Mouse (Mus musculus) urinary bladder, postnatal 4 days (tissue): ENCODE results near the gene Ankdd1a.

Experiments
- DNase-seq, 2 experiments: peaks; one replicate each; pipeline ENCODE4 v3.0.0; 2021 to 2022; ENCODE audit warnings: low spot score in 2 of 2

Ankdd1a gene

DNA sequence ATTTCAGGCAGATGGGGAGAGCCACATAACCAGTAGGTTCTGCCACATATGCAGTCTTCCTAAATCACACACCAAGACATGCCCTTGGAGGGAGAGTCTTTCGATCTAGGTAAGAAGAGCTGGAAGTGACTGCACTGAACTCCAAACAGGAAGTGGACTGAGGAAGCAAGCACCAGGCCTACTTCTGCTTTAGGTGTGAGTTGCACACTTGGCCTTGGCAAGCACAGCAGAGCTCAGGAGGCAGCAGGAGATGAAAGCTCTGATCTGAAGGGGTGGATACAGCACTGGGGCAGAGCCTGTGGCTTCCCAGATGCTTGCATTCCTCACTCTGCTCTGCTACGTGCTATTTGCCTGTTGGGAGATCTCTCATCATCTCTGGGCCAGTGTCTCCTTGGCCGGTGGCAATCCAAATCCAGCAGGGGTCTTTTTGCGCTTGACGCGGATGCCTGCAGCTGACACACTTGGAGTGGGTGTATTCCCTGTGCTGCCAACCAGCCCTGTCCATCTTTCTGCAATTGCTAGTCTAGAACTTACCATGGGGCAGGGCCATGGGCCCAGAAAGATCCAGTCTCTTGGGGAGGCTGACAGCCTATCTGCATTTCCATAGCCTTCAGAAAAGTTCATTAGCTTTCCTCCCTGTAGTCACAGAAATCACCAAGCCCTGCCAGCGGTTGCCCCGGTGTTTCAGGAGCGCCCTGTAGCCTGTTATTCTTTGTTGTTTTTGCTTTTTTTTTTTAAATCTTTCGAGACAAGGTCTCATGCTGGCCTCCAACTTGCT is 25.8 kb upstream of the Ankdd1a start:
- DNase-seq, result no peak

DNA sequence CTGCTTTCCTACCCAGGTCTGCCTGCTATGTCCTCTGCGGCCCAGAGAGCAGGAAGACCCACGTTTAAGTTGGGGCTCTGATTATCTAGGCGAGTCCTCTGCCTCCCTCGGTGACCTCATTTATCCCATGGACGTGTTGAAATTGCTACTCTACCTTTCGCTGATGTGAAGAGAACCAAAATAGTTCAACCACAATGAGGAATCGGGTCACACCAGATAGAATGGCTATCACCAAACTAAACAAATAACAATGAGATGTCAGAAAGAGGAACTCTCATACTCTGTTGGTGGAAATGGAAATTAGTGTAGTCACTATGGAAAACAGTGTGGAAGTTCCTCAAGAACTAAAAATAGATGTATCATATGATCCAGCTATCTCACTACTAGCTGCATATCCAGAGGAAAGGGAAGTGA is 22.1 kb upstream of the Ankdd1a start:
- no peak for DNase-seq

DNA sequence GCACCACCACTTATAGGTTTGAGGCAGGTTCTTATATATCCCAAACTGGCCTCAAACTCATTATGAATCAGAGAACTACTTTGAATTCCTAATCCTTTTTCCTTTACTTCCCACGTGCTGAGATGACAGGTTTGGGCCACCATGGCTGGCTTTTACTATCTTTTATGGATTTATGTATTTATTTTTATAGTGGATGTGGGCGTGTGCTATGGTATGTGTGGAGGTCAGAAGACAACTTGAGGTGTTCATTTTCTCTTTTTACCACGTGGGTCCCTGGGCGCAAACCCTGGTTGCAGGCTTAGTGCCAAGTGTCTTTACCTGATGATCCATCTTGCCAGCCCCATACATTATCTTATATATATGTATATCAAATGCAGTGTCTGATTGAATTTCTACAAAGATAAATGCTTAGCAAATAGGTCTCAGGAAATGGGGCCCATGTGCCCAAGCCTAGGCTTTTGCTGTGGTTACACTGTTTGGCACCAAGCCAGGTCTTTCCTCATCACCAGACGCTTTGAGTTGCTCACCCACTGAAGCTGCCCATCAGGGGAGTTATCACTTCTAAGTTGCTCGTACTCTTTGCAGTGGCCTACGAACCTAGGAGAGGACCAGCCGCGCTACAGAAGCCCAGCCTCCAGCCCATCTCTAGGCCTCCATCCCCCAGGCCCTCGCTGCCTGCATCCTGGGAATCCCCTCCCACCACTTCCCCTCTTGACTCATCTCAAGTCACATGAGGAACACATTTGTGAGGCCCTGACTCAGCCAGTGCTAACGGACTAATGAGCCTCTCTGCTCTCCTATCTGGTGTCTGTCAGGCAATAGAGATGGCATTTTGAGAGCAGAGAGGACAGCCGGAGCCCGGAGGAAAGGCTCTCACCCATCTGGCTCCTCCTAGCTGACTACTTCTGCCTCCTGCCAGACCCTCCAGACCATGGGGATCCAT is 21.4 kb upstream of the Ankdd1a start:
- DNase-seq, result no peak

DNA sequence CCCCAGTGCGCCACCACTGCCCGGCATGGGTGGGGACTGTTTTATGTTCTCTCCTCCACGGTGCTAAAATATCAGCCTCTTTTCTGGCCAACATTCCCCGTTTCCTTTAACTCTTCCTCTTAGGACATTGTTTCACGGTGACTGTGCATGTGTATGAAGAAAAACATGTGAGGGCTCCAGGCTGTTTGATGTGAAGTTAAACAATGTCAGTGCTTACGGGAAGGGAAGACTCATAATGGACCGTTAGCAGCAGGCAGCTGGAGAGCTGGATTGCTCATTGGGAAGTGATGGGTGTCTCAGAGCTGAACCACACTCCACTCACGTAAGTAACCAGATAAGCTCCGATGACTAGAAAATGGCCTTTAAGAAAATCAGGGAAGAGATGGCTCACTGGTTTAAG is 19.7 kb upstream of the Ankdd1a start:
- no peak for DNase-seq

DNA sequence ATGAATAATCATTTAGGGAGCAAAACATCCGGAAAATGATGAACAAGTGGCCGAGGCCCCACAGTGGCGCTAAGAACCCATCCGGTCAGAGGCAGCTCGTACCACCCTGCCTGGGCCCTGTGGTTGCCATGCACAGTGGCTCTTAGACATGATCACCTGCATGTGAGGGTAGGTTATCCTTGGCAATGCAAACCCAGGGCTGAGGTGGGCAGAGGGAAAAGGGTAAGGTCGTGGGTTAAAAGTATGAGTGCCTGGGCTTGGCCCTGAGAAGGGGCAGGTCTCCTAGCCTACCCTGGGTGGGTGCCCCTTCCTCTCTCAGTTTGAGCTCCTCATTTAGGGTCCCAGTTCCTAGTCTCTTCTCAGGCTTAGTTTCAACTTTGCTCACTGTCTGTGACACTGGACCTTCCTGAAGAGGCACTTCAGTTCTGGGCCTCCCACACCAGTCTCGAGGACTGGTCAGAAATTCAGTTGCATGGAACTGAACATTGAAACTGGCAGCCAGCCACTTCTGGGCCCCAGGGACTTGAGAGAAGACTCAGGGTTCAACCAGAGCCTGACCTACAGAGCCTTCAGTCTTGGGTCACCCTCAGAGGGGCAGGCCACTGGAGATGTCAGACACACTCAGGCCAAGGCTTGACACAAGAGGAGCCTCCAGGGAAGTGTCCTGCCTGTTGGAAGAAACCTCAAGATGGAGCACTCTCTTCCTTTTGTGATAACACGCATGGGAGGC is 18.1 kb upstream of the Ankdd1a start:
- no peak for DNase-seq

DNA sequence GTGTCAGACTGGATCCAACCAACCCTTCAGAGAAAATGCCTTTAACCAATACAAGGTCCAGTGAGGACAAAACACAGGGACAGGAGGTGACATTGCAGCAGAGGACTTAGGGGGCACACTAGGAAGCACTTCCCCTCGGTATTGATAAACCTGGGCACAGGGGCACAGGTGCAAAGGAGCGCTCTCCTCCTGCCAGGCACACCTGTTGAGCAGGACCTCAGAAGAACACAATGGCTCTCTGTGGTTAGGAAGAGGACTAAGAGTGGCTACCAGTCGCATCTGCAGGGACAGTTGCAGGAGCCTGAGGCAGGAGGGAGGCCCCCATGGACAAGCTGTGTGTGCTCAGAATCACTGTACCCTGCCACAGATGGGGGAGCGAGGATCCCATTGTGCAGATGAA is 16.5 kb upstream of the Ankdd1a start:
- DNase-seq, result no peak

DNA sequence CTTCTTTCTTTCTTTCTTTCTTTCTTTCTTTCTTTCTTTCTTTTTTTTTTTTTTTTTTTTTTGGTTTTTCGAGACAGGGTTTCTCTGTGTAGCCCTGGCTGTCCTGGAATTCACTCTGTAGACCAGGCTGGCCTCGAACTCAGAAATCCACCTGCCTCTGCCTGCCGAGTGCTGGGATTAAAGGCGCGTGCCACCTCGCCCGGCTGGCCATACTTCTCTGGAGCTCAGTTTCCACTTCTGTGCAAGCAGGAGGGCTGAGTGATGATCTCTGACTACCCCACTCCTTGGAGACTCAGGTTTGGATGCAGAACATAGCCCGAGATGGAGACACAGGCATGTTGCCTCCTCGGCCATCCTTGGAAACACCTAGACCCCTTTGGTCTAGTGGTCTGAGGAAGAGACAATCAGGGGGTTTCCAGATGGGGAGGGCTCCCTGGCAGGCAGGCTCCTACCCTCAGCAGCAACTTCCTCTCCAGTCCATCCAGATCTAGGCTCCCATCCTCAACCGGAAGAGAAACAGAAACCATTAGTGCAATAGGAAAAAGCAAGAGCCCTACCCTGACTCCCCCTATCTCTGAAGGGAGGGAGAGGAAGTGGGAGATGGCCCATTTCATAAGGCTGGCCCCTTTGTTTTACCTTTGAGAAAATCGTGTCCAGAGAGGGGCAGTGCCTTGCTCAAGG is 15.9 kb upstream of the Ankdd1a start:
- no peak for DNase-seq

DNA sequence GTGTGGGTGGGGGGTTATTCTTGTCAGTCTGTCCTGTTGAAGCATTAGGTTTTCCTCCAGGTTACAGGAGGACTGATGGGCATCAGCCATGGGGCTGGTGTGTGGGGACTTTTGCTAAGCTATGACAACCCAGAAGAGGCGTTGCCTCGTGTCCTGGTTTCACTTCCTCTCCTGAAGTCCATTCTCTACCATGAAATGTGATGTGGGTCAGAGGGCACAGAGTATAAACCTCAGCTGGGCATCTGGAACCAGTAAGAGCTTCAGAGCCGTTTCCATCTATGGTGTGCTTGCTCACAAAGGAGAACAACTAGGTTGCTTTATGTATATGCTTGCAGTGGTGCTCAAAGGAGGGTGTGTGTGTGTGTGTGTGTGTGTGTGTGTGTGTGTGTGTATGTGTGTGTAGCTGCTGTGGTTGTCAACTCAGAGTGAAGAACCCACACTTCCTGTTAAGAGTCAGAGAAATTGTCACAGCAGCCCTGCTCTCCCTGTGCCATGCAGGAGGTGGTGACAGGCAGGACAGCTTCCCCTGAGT is 15.3 kb upstream of the Ankdd1a start:
- DNase-seq, result no peak

DNA sequence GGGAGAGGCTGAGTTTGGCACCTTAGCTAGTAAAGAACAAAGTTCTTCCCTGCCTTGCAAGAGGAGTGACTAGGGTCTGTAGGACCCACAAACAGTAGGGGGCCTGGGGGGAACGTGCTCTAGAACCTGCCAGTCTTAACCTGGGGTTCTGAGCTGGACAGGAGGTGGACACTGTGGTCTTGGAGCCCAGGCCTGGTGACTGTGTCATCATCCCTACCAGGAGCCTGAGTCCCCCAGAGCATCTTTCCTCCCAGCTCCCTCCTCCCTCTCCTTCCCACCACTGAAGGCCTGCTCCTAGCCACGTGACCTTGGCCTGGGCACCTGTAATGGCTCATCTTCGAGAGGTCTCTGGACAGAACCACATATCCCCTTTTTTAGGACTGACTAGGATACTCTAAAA is 14.1 kb upstream of the Ankdd1a start:
- no peak for DNase-seq

DNA sequence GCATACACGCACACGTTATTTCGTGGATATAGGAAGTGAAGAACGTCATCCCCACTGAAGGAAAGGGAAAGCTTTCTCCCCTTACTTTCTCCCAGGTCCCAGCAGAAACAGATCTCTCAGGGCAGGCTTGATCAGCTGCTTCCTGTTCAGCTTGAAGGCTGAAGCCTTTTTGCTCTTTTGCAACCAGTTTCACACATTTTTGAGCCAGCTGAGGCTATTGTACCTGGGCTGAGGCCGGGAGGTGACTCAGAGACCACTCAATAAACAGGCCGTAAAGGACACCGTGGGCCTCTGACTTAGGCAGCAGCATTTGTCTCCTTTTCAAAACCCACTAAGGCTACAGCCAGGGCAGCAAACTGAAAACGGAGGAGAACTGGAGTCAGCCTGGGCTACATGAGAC is 13.0 kb upstream of the Ankdd1a start:
- no peak for DNase-seq

DNA sequence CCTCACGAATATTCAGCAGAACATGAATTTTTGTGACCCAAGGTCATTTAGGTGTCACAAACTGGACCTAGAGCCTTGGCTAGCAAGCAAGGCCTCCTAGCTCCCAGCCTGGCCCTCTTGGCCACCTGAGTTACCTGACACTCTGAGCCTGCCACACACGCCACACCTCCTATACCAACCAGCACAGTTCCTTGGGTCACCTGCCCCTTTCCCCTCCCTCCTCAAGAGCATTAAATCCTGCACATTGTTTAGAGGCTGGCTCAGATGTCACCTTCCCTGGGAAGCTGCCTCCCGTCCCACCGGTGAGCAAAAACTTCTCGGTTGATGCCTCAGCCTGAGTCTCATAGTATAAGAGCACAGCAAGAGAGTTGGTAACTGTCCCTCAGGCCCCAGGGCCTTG is 11.3 kb upstream of the Ankdd1a start:
- no peak for DNase-seq

DNA sequence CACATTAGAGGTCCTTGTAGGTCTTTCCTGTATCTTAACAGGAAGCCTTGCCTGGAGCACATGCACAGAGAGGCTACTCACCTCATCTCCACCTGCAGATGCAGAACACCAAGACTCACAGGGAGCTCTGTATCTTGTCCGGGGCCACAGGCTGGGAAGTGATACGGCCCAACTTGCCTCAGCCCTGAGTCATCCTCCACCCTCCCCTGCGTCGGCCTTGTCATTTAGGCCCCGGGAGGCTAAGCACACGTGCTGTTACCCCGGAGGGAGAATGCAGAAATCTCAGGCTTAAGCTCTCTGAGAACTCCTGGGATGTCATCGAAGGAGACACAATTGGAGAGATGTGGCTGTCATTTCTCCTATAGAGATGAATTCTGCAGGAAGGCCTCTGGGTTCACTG is 9.7 kb upstream of the Ankdd1a start:
- DNase-seq, result no peak

DNA sequence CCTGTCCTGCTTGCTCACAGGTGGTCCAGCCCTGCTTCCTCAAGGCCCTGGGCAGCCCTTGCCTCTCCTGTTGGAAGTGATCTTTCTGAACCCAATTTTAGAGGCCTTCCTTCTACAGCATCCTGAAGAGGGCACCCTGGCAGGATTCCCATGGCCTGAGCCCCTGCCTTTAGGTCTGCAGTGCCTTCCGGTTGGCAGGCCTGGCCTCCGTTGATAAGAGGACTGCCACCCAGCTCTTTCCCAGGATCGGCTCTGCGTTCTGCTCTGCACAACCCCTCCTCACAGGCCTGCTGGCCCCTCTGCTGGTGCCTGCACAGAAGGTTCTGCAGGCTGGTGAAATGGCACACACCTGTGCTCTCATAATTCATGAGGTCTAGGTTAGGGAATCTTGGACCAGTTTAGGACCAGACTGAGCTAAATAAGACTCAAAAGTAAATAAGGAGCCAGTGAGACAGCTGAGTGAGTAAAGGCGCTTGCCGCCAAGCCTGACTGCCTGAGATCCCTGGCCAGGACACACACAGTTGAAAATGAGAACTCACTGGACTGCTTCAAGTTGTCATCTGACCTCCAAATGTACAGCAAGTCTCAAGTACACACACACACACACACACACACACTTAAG is 8.5 kb upstream of the Ankdd1a start:
- no peak for DNase-seq

DNA sequence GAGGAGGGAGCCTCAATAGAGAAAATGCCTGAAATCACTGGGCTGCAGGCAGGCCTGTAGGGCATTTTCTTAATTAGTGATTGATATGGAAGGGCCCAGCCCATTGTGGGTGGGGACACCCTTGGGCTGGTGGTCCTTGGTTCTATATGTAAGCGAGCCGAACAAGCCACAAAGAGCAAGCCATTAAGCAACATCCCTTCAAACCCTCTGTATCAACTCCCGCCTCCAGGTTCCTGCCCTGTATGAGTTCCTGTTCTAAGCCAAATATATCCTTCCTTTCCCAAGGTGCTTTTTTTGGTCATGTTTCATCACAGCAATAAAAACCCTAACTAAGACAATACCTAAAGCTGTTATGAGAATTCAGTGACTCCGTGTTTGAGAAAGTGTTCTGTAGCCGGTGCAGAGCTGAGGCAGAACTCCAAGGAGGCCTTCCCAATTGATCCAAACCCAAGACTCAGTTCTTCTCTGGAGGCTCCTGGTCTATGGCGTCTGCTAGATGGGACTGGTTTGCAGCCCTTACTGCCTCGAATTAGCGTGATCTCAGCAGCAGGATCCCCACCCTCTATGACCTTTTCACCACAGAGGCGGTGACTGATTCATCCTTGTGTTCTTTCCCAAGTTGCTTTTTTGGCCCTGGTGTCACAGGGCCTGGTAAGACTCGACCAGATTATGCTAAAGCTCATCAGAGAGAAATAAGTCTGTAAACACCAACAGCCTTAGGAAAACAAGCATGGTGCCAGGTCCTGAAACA is 5.6 kb upstream of the Ankdd1a start:
- no peak for DNase-seq

DNA sequence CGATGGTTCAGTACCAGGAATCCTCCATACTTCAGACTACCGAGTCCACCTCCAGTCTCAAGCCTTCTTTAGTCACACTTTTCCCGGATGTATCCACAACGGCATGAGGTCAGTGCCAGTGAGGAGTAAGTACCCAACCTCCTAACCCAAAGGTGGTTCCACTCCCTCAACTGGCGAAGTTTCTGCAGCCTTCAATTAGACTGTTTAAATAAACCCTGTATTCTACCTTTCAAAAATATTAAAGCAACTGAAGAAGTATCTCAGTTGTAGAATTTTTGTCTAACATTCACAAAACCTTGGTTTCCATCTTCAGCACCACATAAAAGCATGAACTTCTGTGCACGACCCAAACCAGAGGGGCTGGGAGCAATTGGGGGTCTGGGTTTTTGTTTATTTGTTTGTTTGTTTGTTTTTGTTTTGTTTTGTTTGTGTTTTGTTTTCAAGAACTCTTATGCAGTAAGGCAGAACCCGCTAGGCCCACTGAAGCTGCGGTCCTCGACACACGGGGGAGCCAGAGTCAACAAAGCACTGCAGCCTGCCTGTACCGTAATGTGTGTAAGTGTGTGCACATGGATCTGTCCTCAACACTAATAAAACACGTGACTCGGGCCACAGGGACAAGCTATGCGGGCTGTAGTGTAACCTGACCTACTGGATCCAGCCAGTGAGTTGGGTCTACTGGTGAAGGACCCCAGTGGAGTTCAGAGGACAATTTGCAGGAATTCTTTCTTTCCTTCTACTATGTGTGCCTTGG is 3.8 kb upstream of the Ankdd1a start:
- DNase-seq, result peak; percentile 75 to 84

DNA sequence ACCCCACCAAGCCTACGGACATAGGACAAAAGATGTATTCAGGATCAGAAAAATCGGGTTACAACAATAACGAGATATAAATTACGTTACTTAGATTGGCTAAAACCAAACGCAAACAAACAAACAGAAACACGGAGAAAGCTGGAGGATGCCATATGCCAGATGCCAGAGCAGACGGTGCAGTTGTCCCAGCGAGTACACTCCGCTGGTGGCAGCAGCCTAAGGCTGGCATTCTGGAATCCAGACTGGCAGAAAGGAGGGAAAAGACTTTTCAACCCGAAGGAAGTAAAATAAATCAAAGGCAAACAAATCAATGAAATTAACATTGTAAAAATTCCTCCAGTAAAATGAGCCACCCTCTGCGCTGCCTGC is 498 bp upstream of the Ankdd1a start:
- DNase-seq, result no peak

DNA sequence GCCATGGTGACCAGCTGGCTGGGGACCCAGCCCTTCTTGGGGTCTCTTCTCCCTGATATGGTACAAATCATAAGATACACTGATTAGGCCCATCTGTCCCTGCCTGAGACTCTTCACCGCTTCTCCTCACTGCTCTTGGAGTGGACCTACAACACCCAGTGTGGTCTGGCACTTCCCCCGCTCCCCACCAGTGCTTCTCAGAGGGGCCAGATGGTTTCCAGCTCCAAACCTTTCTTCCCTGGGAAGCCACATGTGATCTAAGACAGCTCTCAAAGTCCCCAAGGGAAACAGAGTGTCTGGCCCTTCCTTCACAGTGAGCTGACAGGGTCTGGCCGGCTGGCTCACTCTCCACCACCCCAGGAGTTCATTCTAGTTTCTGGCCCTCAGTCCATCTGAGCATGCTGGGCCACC is 5.1 kb downstream of the Ankdd1a start:
- no peak for DNase-seq

DNA sequence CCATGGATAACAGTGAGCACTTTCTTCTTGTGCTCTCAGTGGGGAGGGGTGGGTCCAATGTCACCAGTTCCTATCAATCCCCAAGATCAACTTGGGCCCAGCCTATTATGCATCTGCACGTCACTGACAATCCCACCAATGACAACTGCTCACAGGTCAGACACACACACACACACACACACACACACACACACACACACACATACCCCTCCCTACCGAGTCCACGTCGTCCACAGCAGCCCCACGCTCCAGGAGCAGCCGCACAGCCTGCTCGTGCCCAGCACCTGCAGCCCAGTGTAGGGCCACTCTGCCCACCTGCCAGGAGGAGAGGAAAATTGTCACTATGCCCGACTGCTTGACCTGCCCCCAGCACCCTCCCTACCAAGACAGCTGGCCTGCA is 5.6 kb downstream of the Ankdd1a start:
- no peak for DNase-seq

DNA sequence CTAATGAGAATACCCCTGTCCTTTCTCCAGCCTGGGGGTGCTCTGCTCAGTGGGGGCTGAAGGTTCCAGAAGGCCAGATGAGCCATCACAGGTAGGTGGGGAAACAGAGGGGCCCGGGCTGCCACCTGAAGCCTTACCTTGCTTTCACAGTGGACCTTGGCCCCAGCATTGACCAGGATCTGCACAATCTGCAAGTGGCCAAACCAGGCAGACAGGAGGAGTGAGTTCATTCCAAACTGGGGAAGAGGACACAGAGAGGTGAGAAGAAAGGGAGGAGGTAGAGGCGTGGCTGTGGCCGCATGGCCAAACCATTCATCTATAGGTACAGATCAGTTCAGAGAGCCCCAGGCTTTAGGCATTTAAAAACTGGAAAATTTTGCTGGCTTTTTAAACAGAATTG is 7.5 kb downstream of the Ankdd1a start:
- DNase-seq, result no peak

DNA sequence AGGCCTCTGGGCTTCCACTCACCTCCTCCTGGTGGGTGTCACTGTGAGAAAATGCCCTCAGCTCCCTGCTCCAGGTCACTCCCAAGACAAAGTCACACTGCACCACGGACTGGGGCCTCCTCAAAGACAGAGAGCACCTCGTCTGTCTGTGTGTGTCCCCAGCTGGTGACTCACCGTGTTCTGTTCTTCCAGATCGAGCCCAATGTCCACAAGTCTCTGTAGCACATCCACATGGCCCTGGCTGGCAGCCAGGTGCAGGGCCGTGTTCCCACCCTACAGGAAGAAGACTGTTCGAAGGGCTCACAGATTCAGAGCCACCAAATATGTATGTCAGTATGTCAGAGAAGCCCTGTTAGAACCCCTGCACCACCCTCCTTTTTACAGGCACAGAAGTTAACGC is 11.5 kb downstream of the Ankdd1a start:
- DNase-seq, result no peak
